In the genomic region with DNA sequence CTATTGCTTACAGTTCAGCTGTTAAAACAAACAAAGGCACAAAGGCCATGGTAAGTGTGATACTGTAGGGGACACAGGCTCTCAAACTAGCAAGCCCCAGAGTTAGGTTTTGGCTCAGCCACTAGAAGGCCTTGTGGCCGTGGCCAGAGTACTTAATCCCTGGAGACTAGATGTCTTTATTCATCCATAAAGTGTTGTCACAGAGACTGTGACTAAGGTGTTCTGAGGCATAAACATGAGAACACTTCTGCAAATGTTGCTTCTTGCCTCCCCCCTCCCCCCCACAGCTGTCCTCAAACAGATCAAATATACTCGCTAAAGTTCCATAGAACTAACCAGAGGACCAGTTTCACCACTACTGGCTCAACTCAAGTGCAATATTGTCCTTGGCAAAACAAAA, we compare ENCODE assay signal across 11 mouse cellular contexts.
"Had no signal": no experiment of that assay in that cellular context is flagged by ENCODE, and none has a peak within 500 bp of the region (broad histone marks: within the 10 kb centered on the region; RNA-seq: fewer than 3 reads in every experiment).

No protein-coding gene starts in this region.

- DNase-seq: kidney, postnatal 14 days; left cerebral cortex, postnatal 4 days; lung, adult 2 months; midbrain, embryonic 14.5 days; retina, postnatal 1 day had no signal

- H3K4me2 ChIP-seq: kidney, embryonic 15.5 days; limb, embryonic 13.5 days; neural tube, embryonic 13.5 days had no signal

- H3K36me3 ChIP-seq: kidney, embryonic 15.5 days; limb, embryonic 13.5 days; midbrain, embryonic 10.5 days; neural tube, embryonic 13.5 days had no signal

- H3K27me3 ChIP-seq: kidney, embryonic 15.5 days; neural tube, embryonic 13.5 days had no signal

- H3K9me3 ChIP-seq: kidney, embryonic 15.5 days; limb, embryonic 13.5 days; midbrain, embryonic 10.5 days; neural tube, embryonic 13.5 days had no signal

- H3K4me3 ChIP-seq: kidney, embryonic 15.5 days; limb, embryonic 13.5 days; midbrain, embryonic 10.5 days; neural tube, embryonic 13.5 days had no signal

- ATAC-seq: lung, postnatal 0 days had no signal

- H3K9ac ChIP-seq: kidney, embryonic 15.5 days; limb, embryonic 13.5 days; liver, embryonic 14.5 days; neural tube, embryonic 13.5 days had no signal

- H3K27ac ChIP-seq: kidney, embryonic 15.5 days; limb, embryonic 13.5 days; liver, embryonic 14.5 days; midbrain, embryonic 10.5 days; neural tube, embryonic 13.5 days had no signal
